Mouse (Mus musculus) CD4-positive, CD25-positive, alpha-beta regulatory T cell, adult 9 weeks (primary cell): ENCODE measurements around the gene Zfp341. TPM values are rescaled to one million over a fixed set of nuclear protein-coding genes. Genes with fewer than 3 reads are reported as not detected.

Experiments used
- polyA plus RNA-seq: library from polyadenylated mRNA; unstranded; fragments of 100-300 nt; shearing (Covaris generic); gene quantifications from one replicate; pipeline ENCODE4 v1.2.1, GENCODE M21; 2017

The Zfp341 gene
- 0.45 TPM for polyA plus RNA-seq

GRCm38 (mm10) chr2:154613118-154614115 lies at the start of gene Zfp341, which contains the start of gene 4930519P11Rik:
Gene Zfp341 (plus strand): TSS chr2:154613297.
Gene 4930519P11Rik (minus strand): TSS chr2:154613437.

DNA sequence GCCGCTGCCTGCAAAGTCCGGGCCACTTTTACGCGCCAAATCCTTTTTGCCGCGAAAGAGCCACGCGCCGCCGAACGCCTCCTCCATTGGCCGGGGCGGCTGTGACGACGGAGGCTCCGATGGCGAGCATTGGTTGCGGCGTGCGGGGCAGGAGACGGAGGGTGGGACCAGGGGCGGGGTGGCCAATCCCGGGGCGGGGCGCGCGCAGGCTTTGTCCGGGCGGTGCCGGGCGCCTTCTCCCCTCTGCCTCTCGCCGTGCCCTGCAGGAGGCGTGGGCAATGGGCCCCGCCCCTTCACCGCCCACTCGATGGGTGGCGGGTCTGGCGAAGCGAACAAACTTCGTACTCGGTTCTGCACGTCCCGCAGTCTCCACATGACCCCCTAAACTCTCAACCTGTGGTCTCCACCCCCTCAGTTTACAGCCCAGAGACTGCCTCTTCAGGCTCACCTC lies 43.2 kb upstream of the Zfp341 start, which contains the start of gene E2f1:
E2f1 (minus strand) TSS at position 57 of the 451 bp plus-strand sequence.

GRCm38 (mm10) chr2:154603638-154604153 lies 9.4 kb upstream of the Zfp341 start, which contains the start of gene Pxmp4:
Gene Pxmp4 (minus strand): TSS chr2:154603708.

GRCm38 (mm10) chr2:154651363-154651762 lies 38.3 kb downstream of the Zfp341 start, which contains the start of gene Chmp4b:
Gene Chmp4b (plus strand): TSS chr2:154651705.

Other genes starting within 250 kb of the Zfp341 start
- gene Cdk5rap1, start 240.3 kb upstream of the Zfp341 start, polyA plus RNA-seq = 37.6 TPM
- gene Snta1, start 205.2 kb upstream of the Zfp341 start, polyA plus RNA-seq = not detected
- 13.9 TPM for gene Cbfa2t2, start 176.8 kb upstream of the Zfp341 start, polyA plus RNA-seq
- not detected for gene 1700003F12Rik, start 66.2 kb upstream of the Zfp341 start, polyA plus RNA-seq
- gene Actl10, start 61.5 kb upstream of the Zfp341 start, polyA plus RNA-seq = not detected
- 0.66 TPM for gene Necab3, start 54.4 kb upstream of the Zfp341 start, polyA plus RNA-seq
- gene E2f1, start 43.4 kb upstream of the Zfp341 start, polyA plus RNA-seq = 0.65 TPM
- gene Pxmp4, start 9.6 kb upstream of the Zfp341 start, polyA plus RNA-seq = 31.1 TPM
- gene 4930519P11Rik, start 140 bp downstream of the Zfp341 start, polyA plus RNA-seq = not detected
- gene Chmp4b, start 38.4 kb downstream of the Zfp341 start, polyA plus RNA-seq = 5.7 TPM
- gene Gm14214, start 156.7 kb downstream of the Zfp341 start, polyA plus RNA-seq = not detected
- 18.0 TPM for gene Raly, start 177.8 kb downstream of the Zfp341 start, polyA plus RNA-seq
- not detected for gene a, start 178.1 kb downstream of the Zfp341 start, polyA plus RNA-seq